Mouse (Mus musculus): ENCODE measurements around the gene Shb. TPM values are rescaled to one million over a fixed set of nuclear protein-coding genes. Genes with fewer than 3 reads are reported as not detected.

The Shb gene
- total and polyA plus RNA-seq, 3 experiments, result 7.7 to 15.5 (median 8.6) TPM

GRCm38 (mm10) chr4:45497282-45497681 is 35.0 kb downstream of the Shb start:
- H3K9me3 ChIP-seq (replicated peaks; ENCODE audit: low read length), result no peaks in the 10 kb centered on the region
- H3K4me2 ChIP-seq (ENCODE audit: insufficient read depth, low read depth, poor library complexity, severe bottlenecking), result no peak overlapping the region
- peaks cover 47 to 95% of the 10 kb centered on the region in 2 experiments for H3K4me1 ChIP-seq (ENCODE audit: control insufficient read depth in 1 of 2, insufficient read depth in 2 of 2)
- TF ChIP-seq TBP (conservative IDR thresholded peaks at IDR 0.05; ENCODE audit: low read depth, low read length), result no peak
- no peak for TF ChIP-seq MXI1 (IDR thresholded peaks at IDR 0.05; ENCODE audit: low read depth, low read length)
- no peak for TF ChIP-seq E2F4 (IDR thresholded peaks at IDR 0.05; ENCODE audit: insufficient replicate concordance, low read depth, low read length)
- no peak for TF ChIP-seq MAFK (IDR thresholded peaks at IDR 0.05; ENCODE audit: insufficient replicate concordance, low read length)
- TF ChIP-seq ZC3H11A (IDR thresholded peaks at IDR 0.05; ENCODE audit: low read depth, low read length), result no peak
- TF ChIP-seq MAZ (IDR thresholded peaks at IDR 0.05; ENCODE audit: low read depth, low read length), result no peak
- TF ChIP-seq MYC (IDR thresholded peaks at IDR 0.05; ENCODE audit: low read depth, low read length), result no peak
- TF ChIP-seq BHLHE40 (IDR thresholded peaks at IDR 0.05; ENCODE audit: low read depth, low read length), result no peak
- TF ChIP-seq JUN (IDR thresholded peaks at IDR 0.05; ENCODE audit: insufficient read depth, low read depth, low read length), result no peak
- no peak for TF ChIP-seq POLR2A (IDR thresholded peaks at IDR 0.05; ENCODE audit: low read depth, low read length)
- no peak for TF ChIP-seq IRF4 (IDR thresholded peaks at IDR 0.05; ENCODE audit: low read depth, low read length)
- in situ Hi-C loops (cut with MboI; ENCODE audit: low pct_ligation_motif_present, low pct_unique_long_range_greater_than_20kb, low sequenced_read_pairs) (no loop called here), dilution Hi-C loops (cut with MboI; ENCODE audit: extremely low pct_ligation_motif_present, extremely low pct_unique_long_range_greater_than_20kb, low sequenced_read_pairs) (no loop called here)
- peaks cover 0 to 19% of the 10 kb centered on the region in 2 experiments for H3K36me3 ChIP-seq (replicated peaks in 1 of 2; ENCODE audit: control insufficient read depth in 1 of 2, insufficient read depth in 1 of 2, low read length in 1 of 2)
- H3K9ac ChIP-seq (ENCODE audit: insufficient read depth, low read depth), result no peak overlapping the region
- H3K27ac ChIP-seq (ENCODE audit: insufficient read depth, low read depth), result no peak overlapping the region
- no peaks in the 10 kb centered on the region for H3K27me3 ChIP-seq (replicated peaks)
- H3K4me3 ChIP-seq (replicated peaks in 1 of 3; ENCODE audit: low read depth in 2 of 3, low read length in 2 of 3, poor library complexity in 1 of 3), result no peak overlapping the region
- no peaks in the 10 kb centered on the region for H3K79me2 ChIP-seq (replicated peaks; ENCODE audit: control insufficient read depth, extremely low read depth, insufficient read depth, poor library complexity, severe bottlenecking)
- DNase-seq (ENCODE audit: extremely low read depth), result no peak

GRCm38 (mm10) chr4:45495531-45496201 is 36.6 kb downstream of the Shb start:
- Histone ChIP-seq H3K36me3 (replicated peaks in 1 of 2; ENCODE audit: control insufficient read depth in 1 of 2, insufficient read depth in 1 of 2, low read length in 1 of 2) (peaks cover 0 to 14% of the 10 kb centered on the region in 2 experiments), H3K4me1 (ENCODE audit: control insufficient read depth in 1 of 2, insufficient read depth in 2 of 2) (peaks cover 49 to 95% of the 10 kb centered on the region in 2 experiments), H3K27ac (ENCODE audit: insufficient read depth, low read depth) (no peak overlapping the region), H3K27me3 (replicated peaks) (no peaks in the 10 kb centered on the region), H3K9me3 (replicated peaks; ENCODE audit: low read length) (no peaks in the 10 kb centered on the region), H3K4me2 (ENCODE audit: insufficient read depth, low read depth, poor library complexity, severe bottlenecking) (no peak overlapping the region), H3K4me3 (replicated peaks in 1 of 3; ENCODE audit: low read depth in 2 of 3, low read length in 2 of 3, poor library complexity in 1 of 3) (no peak overlapping the region), H3K9ac (ENCODE audit: insufficient read depth, low read depth) (no peak overlapping the region), H3K79me2 (replicated peaks; ENCODE audit: control insufficient read depth, extremely low read depth, insufficient read depth, poor library complexity, severe bottlenecking) (no peaks in the 10 kb centered on the region)
- no peak for DNase-seq (ENCODE audit: extremely low read depth)
- dilution Hi-C loops (cut with MboI; ENCODE audit: extremely low pct_ligation_motif_present, extremely low pct_unique_long_range_greater_than_20kb, low sequenced_read_pairs) (no loop called here), in situ Hi-C loops (cut with MboI; ENCODE audit: low pct_ligation_motif_present, low pct_unique_long_range_greater_than_20kb, low sequenced_read_pairs) (no loop called here)
- no peak for TF ChIP-seq TCF12 (IDR thresholded peaks at IDR 0.05; ENCODE audit: low read depth, low read length)
- TF ChIP-seq USF1 (IDR thresholded peaks at IDR 0.05; ENCODE audit: low read depth, low read length), result no peak
- no peak for TF ChIP-seq KAT2A (IDR thresholded peaks at IDR 0.05; ENCODE audit: insufficient replicate concordance, low read length)
- TF ChIP-seq EP300 (IDR thresholded peaks at IDR 0.05; ENCODE audit: low read length), result no peak
- no peak for TF ChIP-seq ETS1 (conservative IDR thresholded peaks at IDR 0.05; ENCODE audit: low read depth, low read length)
- TF ChIP-seq POLR2A (IDR thresholded peaks at IDR 0.05; ENCODE audit: low read depth, low read length), result no peak
- no peak for TF ChIP-seq RCOR1 (conservative IDR thresholded peaks at IDR 0.05; ENCODE audit: low read depth, low read length)
- TF ChIP-seq MXI1 (IDR thresholded peaks at IDR 0.05; ENCODE audit: low read depth, low read length), result no peak
- no peak for TF ChIP-seq MAX (IDR thresholded peaks at IDR 0.05; ENCODE audit: low read length)

Measured in CH12.LX (cell line).